Mouse (Mus musculus) spleen, adult 2 months (tissue): Measurements from ENCODE around the gene Erlin1.

ENCODE experiments used
- CTCF ChIP-seq: fragments of 200-500 bp; IDR thresholded peaks from 2 replicates; pipeline ENCODE4 v1.5.1; 2011; ENCODE audit warnings: mild to moderate bottlenecking, inconsistent platforms; ENCODE audit not compliant: insufficient read depth, insufficient read length, insufficient replicate concordance; ENCODE audit errors: extremely low read depth
- POLR2A ChIP-seq: fragments of 200-500 bp; IDR thresholded peaks from 2 replicates; pipeline ENCODE4 v1.6.1; 2011; ENCODE audit warnings: low read depth, low read length, inconsistent platforms

DNA sequence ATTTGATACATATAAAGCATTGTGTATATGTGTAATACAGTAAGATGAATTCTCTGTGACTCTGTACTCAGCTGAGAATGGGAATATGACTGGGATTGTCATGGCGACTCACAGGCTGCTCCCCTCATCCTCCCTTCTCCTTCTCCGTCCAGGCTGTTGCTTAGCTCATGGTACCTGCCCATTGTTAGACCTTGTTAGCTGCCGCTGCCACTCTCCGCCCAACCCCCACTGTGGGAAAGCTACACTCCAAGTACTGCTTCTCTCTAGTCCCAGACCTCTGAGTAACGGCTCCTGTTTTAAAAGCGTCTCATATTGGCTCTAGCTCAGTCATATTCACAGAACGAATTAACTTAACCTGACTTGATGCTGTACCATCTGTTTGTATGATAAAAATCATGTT lies 49.8 kb downstream of the Erlin1 start:
- TF ChIP-seq POLR2A (no peak), CTCF (no peak)
